Mouse (Mus musculus) ES-Bruce4 (cell line): ENCODE measurements at regions not wholly inside any gene's neighbourhood (a gene's known extent, or its start where the extent isn't known, plus 50 kb on each side); places are given as distances from the start of the nearest gene placed in this dataset.

ENCODE experiments used
- CTCF ChIP-seq: IDR thresholded peaks from one replicate; pipeline ENCODE4 v1.8.1; 2011; ENCODE audit warnings: low read depth, low read length
- EP300 ChIP-seq: IDR thresholded peaks from 2 replicates; pipeline ENCODE4 v1.6.1; 2011; ENCODE audit warnings: low read depth, low read length; ENCODE audit not compliant: insufficient read depth
- POLR2A ChIP-seq: IDR thresholded peaks from one replicate; pipeline ENCODE4 v1.8.1; 2011; ENCODE audit warnings: low read length; ENCODE audit not compliant: insufficient read depth

DNA sequence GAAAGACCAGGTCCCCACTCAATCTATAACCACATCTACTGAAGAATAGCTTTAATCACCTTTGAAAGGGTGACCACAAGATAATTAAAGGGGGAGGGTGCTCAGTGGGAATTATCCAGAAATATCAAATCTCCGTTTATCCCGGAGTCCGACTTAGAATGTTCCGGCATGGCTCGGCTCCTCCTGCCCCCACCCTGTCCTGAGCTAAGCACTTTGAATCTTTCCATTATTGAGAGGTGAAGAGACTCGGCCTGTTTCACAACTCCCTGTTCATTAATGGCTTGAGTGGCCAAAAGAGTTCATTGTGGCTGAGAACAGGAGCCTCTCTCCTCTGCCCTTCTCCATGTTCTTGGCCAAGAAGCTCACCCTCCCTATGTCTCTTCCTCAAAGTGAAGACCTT, 181.0 kb downstream of the 3110018I06Rik start:
- TF ChIP-seq CTCF (no peak), POLR2A (no peak), EP300 (no peak)
